Mouse (Mus musculus) embryonic facial prominence, embryonic 14.5 days (tissue): ENCODE measurements around the gene Sars. TPM values are rescaled to one million over a fixed set of nuclear protein-coding genes. Genes with fewer than 3 reads are reported as not detected.

Source experiments
- ATAC-seq: fragments of 200-750 bp; cut with Nextera tagmentation; 2 replicates; pipeline ENCODE4 v1.8.0; 2017; ENCODE audit warnings: low read depth, moderate number of reproducible peaks, moderate TSS enrichment
- DNase-seq: peaks from one replicate; pipeline ENCODE4 v3.0.0-alpha.2; 2015; ENCODE audit warnings: low spot score
- H3K27ac ChIP-seq: fragments of 300-500 bp; sonication (generic); replicated peaks from 2 replicates; pipeline ENCODE4 v1.5.1; 2014; ENCODE audit warnings: low read depth, mild to moderate bottlenecking, low read length, moderate library complexity
- H3K27me3 ChIP-seq: fragments of 300-500 bp; sonication (generic); replicated peaks from 2 replicates; pipeline ENCODE4 v1.6.1; 2014; ENCODE audit warnings: low read length; ENCODE audit not compliant: control insufficient read depth, insufficient read depth
- H3K36me3 ChIP-seq: fragments of 300-500 bp; sonication (generic); 2 replicates; pipeline ENCODE4 v1.6.1; 2014; ENCODE audit warnings: low read length, mixed read lengths; ENCODE audit not compliant: control insufficient read depth, insufficient read depth
- H3K4me1 ChIP-seq: fragments of 300-500 bp; sonication (generic); 2 replicates; pipeline ENCODE4 v1.6.1; 2014; ENCODE audit warnings: antibody characterized with exemption, low read length; ENCODE audit not compliant: control insufficient read depth, insufficient read depth
- H3K4me2 ChIP-seq: fragments of 300-500 bp; sonication (generic); 2 replicates; pipeline ENCODE4 v1.6.1; 2014; ENCODE audit warnings: low read depth, mild to moderate bottlenecking, low read length, moderate library complexity, mixed read lengths
- H3K4me3 ChIP-seq: fragments of 300-500 bp; sonication (generic); 2 replicates; pipeline ENCODE4 v1.5.1; 2014; ENCODE audit warnings: low read depth, mild to moderate bottlenecking, low read length
- H3K9ac ChIP-seq: fragments of 300-500 bp; sonication (generic); 2 replicates; pipeline ENCODE4 v1.6.1; 2014; ENCODE audit warnings: low read depth, mild to moderate bottlenecking, low read length, moderate library complexity, mixed read lengths
- H3K9me3 ChIP-seq: fragments of 300-500 bp; sonication (generic); 2 replicates; pipeline ENCODE4 v1.6.1; 2016; ENCODE audit warnings: low read length; ENCODE audit not compliant: control insufficient read depth
- WGBS: fragments of 180-500 bp; shearing (Covaris S2); extraction: QIAGEN DNeasy Blood & Tissue Kit; methylation state at CpG from one replicate; pipeline ENCODE4 v1.1.7; 2014; 5-methylcytosine and 5-hydroxymethylcytosine counted together
- polyA plus RNA-seq: library from polyadenylated mRNA; unstranded; fragments of >200 nt; fragmentation: Nextera tagmentation; extraction: Ambion mirVana; gene quantifications from 2 replicates; pipeline ENCODE4 v1.2.1, GENCODE M21; 2014

Gene Sars
- polyA plus RNA-seq, 1 experiment from 2014 or later, result 111 TPM

DNA sequence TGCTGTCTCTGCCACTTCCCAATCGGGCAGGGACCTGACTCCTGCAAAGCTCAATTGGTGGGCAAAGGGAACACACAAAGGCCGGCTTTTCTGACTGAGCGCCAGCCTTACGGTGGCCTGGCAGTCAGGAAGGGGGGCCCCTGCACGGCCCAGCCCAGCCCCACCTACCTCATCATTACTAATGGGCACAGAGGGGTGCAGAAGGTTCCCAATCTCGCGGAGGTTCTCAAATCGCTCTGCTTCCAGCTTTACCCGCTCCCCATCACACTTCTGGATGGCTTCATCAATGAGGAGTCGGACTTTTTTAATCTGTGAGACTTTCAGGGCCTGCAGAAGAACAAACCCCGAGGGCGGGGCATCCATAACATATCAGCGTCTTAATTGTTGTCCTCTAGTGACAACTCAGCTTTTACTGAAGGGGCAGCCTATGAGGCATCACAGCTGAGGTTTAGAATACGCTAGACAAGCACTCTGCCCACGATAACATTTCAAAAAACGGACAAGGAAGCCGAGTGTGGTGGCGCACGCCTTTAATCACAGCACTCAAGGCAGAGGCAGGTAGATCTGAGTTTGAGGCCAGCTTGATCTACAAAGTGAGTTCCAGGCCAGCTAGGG lies 11.0 kb downstream of the Sars start:
- Histone ChIP-seq H3K27ac (no peak overlapping the region), H3K4me3 (no peak overlapping the region), H3K4me2 (no peak overlapping the region), H3K4me1 (no peaks in the 10 kb centered on the region), H3K9me3 (no peaks in the 10 kb centered on the region), H3K36me3 (peaks cover 72% of the 10 kb centered on the region), H3K27me3 (no peaks in the 10 kb centered on the region), H3K9ac (no peak overlapping the region)
- DNase-seq (no peak), ATAC-seq (no peak; the same call in 1 of the 2 replicates)
- 54% methylated on average over 19 of the region's 19 CpGs for WGBS

DNA sequence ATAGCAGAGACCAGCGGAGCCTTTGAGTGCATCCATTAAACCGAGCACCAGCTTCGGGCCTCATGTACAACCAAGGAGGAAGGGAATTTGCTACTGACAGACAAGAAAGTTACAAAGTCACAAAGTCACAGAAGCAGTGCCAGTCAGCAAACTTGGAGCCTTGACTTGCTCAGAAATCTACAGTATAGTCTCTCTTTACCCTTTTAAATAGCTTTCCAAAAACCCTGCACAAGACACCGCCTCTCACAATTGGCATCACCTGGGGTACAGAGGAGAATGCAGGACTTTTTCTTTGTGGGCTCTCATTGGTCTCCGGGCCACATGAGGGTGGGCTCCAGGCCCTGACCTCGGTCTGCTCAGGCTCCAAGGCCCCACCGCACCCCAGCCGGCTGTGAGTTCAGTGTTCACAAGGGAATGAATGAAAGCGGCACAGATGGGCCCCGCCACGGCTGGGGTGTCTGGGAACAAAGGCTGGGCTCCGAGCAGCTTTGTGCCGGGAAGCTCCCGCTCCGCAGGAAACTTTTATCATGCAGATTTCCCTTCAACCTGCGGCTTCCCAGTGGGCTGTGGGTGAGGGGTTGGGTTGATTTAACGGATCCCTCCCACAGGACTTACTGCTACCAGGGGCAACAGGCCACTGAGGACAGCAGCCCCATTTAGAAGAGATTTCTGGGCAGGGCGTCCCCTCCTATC lies 11.7 kb downstream of the Sars start:
- DNase-seq, result peak; percentile 69
- Histone ChIP-seq H3K4me2 (no peak overlapping the region), H3K36me3 (peaks cover 79% of the 10 kb centered on the region), H3K4me1 (no peaks in the 10 kb centered on the region), H3K9ac (no peak overlapping the region), H3K27ac (no peak overlapping the region), H3K9me3 (no peaks in the 10 kb centered on the region), H3K27me3 (no peaks in the 10 kb centered on the region), H3K4me3 (no peak overlapping the region)
- peak; percentile 74 for ATAC-seq
- 50% methylated on average over 18 of the region's 18 CpGs for WGBS

DNA sequence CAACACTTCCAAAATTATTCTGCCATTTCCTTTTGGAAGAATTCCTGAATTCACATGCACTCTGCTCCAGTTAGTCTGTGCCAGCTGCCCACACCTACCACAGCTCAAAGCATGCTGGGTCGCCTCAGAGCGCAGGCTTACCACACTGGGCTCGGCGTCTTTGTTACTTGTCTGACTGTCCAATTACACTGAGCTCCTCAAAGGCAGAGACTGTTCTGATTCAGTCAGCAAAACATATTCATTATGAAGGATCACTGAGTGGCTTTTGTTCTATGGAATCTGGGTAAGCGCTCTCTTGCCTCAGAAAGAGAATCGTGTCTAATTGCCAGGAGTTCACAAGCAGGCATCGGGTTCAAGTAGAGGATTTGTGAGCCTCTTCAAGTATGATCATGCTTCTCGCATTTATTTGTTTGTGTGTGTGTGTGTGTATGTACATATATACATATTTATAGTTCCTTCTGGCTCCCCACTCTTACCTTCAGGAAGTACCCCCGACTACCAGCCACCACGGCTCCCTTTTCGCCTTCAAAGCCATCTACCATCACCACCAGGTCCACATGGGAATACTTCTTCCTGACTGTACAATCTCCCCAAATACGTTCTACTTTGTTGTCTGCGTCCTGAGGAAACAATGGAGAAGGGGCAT lies 12.3 kb downstream of the Sars start:
- Histone ChIP-seq H3K9ac (no peak overlapping the region), H3K27ac (no peak overlapping the region), H3K36me3 (peaks cover 85% of the 10 kb centered on the region), H3K27me3 (no peaks in the 10 kb centered on the region), H3K4me1 (no peaks in the 10 kb centered on the region), H3K9me3 (no peaks in the 10 kb centered on the region), H3K4me2 (no peak overlapping the region), H3K4me3 (no peak overlapping the region)
- DNase-seq (peak; percentile 64), ATAC-seq (peak; percentile 51; the same call in 1 of the 2 replicates)
- WGBS, result 83% methylated on average over 13 of the region's 13 CpGs

DNA sequence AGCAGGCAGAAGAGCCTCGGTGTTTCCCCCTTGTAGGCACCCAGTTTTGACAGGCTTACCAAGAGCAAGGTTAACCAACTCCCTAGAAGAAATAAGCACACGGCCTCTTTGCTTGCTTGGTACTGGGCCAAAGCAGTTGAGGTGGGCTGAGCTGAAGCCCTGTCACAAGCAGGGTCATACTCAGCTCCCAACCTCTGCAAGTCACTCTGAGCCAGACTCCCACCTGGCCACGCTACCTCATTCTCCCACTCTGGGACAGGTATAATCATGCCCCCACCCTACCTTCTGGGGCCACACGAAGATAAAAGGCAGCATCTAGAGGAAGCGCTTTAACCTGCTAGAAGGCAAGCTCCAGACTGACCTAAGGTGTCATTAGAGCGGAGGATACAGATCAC lies 19.4 kb downstream of the Sars start:
- 72% methylated on average over 6 of the region's 6 CpGs for WGBS
- Histone ChIP-seq H3K27me3 (no peaks in the 10 kb centered on the region), H3K9ac (no peak overlapping the region), H3K4me2 (no peak overlapping the region), H3K9me3 (no peaks in the 10 kb centered on the region), H3K4me1 (peaks cover 14% of the 10 kb centered on the region), H3K36me3 (peaks cover 51% of the 10 kb centered on the region), H3K27ac (0 out of 2 replicates have a peak overlapping the region, but pooled peaks have one; percentile 35), H3K4me3 (no peak overlapping the region)
- DNase-seq (no peak), ATAC-seq (no peak)

DNA sequence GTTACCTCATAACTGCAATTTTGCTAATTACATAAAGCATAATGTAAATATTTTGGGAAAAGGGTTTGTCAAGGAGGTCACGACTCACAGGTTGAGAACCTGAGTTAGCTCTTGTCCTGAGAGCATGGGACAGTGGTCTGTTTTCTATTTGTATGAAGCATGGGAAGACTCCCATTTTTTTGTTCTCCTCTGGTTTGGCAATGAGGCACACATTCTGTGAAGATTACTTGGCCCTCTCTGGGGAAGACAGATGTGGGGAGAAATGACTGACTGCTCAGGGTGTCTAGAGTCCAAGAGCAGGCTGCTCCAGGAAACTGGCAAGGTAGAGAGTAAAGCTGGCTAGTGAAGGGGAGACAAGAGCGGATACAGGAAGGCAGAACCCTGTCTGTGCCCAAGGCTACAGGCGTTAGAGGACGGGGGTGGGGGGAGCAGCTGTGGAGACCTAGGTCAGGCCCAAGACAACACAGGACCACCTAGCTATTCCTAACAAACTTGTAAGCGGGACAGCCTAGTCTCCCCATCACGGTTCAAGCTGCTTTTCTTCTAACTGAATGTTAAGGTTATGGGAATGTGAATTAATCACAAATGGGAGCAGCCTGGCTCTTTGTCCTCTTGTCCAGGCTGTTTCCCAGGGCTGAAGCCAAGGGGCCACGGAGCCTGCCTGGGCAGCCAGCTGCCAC lies 19.9 kb downstream of the Sars start:
- WGBS, result 81% methylated on average over 7 of the region's 7 CpGs
- H3K9me3 ChIP-seq, result no peaks in the 10 kb centered on the region
- no peak overlapping the region for H3K4me2 ChIP-seq
- no peak for DNase-seq
- H3K9ac ChIP-seq, result no peak overlapping the region
- no peaks in the 10 kb centered on the region for H3K27me3 ChIP-seq
- no peak for ATAC-seq
- H3K27ac ChIP-seq, result 0 out of 2 replicates have a peak overlapping the region, but pooled peaks have one; percentile 35
- peaks cover 14% of the 10 kb centered on the region for H3K4me1 ChIP-seq
- H3K36me3 ChIP-seq, result peaks cover 47% of the 10 kb centered on the region
- no peak overlapping the region for H3K4me3 ChIP-seq

DNA sequence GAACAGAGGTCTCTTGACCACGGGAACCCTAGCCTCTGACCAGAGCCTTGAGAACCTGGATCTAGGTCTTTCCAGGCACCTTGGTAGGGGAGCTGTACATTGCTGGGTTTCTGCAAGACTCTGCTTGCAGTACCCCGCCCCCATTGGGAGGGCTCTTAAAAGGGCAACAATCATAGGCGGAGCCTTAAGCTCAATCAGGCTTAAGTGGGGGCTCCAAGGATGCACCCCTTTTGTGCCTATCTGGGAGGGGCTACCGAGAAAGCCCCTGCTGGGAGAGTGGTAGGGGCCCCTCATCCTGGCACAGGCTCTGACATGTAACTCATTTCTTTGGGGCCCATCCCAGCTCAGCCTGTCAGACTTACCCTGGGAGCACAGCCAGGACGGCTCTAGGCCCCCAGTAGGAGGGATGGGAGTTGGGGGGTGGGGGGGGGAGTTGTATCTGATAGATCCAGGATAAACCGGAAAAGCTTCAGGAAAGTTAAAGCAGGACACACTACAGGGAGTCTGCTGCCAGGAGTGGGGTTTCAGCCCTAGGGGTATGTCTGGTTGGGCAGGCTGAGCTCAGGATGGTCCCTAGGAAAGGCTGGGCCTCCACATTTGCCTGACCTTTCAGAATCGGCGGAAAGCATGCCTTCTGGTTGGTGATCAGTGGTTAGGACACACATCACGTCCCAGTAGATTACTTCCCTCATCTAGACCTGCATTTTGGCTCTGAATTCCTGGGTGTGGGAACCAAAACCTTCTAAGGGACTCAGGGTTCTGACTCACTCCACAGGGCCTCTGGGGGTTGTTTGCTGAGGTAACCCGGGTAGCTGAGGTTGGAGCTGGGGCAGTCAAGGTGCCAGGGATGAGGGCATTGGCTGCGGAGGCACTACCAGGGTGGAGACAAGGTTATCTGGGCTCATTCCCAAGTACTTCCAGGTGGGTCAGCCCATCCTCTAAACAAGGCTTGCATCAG lies 20.9 kb downstream of the Sars start:
- peaks cover 14% of the 10 kb centered on the region for H3K4me1 ChIP-seq
- WGBS, result 23% methylated on average over 11 of the region's 11 CpGs
- peak overlapping the region; percentile 46 for H3K4me2 ChIP-seq
- peak; percentile 94 for DNase-seq
- H3K9ac ChIP-seq, result peak overlapping the region; percentile 28; the same call in 1 of the 2 replicates
- ATAC-seq, result peak; percentile 87
- H3K4me3 ChIP-seq, result peak overlapping the region; percentile 14; the same call in 1 of the 2 replicates
- peak overlapping the region; percentile 36; the same call in 1 of the 2 replicates for H3K27ac ChIP-seq
- peaks cover 38% of the 10 kb centered on the region for H3K36me3 ChIP-seq
- no peaks in the 10 kb centered on the region for H3K9me3 ChIP-seq
- H3K27me3 ChIP-seq, result no peaks in the 10 kb centered on the region

DNA sequence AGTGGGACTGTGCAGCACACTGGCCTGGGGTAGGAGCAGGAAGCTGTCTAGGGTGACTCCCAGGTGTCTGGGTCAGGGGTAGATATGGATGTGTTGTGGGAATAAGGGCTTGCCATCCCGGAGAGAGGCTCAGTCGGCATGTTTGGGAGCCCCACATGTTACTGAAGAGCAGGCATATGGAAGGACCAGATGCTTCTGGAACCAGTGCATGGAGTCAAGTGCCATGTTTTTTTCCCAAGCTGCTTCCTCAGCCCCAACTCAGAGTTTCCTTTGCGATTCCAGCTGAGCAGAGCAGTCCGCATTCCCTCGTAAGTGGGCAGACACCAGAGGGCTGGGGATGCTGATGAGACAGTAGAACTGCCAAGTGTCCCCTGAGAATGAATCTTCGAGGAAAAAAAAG lies 22.0 kb downstream of the Sars start:
- H3K9ac ChIP-seq, result 0 out of 2 replicates have a peak overlapping the region, but pooled peaks have one; percentile 28
- H3K4me2 ChIP-seq, result peak overlapping the region; percentile 46; the same call in 1 of the 2 replicates
- peaks cover 27% of the 10 kb centered on the region for H3K36me3 ChIP-seq
- no peak overlapping the region for H3K27ac ChIP-seq
- DNase-seq (no peak), ATAC-seq (no peak)
- H3K4me3 ChIP-seq, result no peak overlapping the region
- no peaks in the 10 kb centered on the region for H3K27me3 ChIP-seq
- H3K9me3 ChIP-seq, result no peaks in the 10 kb centered on the region
- peaks cover 14% of the 10 kb centered on the region for H3K4me1 ChIP-seq
- WGBS, result 41% methylated on average over 6 of the region's 6 CpGs
